Mouse (Mus musculus) layer of hippocampus, postnatal 36 days (tissue): Measurements from ENCODE around the gene Syngr2. TPM values are rescaled to one million over a fixed set of nuclear protein-coding genes. Genes with fewer than 3 reads are reported as not detected.
A peak's percentile ranks its signal among the peaks of the same experiment; 100 is the strongest.
"Not testable (repeated sequence)": the region's sequence is repeated elsewhere in the genome, so short reads cannot be mapped to it uniquely, and the experiment has no call there.

Experiments
- DNase-seq, 2 experiments: peaks; one replicate each; pipeline ENCODE4 v3.0.0; 2022
- total RNA-seq, 2 experiments: library from RNA; stranded (reverse); gene quantifications; 2 replicates each; pipeline ENCODE4 v1.2.3; 2021

Syngr2 gene
- total RNA-seq, 2 experiments from 2014 or later = 10.4 to 16.9 TPM

DNA sequence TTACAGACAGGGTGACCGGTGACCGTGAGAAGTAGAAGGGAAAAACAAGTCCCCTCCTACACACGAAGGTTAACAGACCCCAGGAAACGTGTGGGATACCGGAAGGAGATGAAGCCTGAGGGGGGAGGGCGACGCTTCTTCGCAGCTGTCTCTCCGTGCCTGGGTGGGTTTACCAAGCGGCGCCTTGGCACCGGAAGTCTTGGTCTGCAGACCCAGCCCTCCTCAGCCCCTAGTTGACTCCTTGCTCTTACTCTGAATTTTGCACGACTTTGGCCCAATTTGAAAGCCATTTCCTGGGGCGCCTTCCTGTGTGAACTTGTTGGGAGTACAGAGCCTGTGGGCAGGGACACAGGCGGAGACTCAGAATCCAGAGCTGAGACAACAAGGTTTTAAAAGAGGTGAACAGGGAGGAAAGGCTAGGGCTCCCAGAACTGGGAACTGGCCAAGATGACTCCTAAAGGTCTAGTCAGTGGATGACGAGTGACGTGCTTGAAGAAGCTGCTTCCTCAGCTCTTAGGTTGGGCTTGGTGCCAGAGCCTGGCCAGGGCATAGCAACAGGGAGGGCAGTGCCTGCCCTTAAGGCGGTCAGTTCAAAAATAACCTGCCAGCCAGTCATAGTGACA, 28.2 kb upstream of the Syngr2 start:
- DNase-seq = no peak

DNA sequence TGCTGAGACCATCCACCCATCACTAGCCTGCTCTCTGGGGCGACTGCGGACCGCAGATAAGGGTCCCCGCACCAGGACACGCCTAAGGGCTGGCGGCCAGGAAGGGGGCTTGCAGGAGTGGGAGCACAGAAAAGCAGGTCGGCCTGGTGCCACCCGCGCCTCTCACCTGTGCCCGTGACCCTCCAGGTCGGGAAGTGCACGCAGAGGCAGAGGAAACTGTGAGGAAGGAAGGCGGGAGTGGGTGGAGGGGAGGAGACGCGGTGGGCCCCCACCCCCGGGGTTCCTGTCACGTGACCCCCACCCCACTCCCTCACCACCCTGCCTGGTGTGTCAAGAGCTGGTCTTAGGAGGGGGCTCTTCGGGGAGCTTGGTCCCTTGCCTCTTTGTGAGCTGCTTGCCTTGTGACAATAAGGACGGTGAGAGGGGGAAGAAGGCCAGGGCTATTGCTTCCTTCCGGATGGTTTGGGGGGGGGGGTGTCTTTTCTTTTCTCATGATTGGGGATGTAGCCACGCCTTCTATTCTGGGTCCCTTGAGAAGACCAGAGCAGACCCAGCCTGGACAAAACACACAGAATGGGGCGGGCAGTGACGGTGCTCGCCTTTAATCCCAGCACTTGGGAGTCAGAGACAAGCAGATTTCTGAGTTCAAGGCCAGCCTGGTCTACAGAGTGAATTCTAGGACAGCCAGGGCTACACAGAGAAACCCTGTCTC, 27.3 kb upstream of the Syngr2 start, which contains the start of the genes Tmc8 and Tmc6:
Gene Tmc8 (plus strand): TSS at position 84 of the 712 bp plus-strand sequence.
Gene Tmc6 (minus strand): TSS at position 206 of the 712 bp plus-strand sequence.
- no peak for DNase-seq

DNA sequence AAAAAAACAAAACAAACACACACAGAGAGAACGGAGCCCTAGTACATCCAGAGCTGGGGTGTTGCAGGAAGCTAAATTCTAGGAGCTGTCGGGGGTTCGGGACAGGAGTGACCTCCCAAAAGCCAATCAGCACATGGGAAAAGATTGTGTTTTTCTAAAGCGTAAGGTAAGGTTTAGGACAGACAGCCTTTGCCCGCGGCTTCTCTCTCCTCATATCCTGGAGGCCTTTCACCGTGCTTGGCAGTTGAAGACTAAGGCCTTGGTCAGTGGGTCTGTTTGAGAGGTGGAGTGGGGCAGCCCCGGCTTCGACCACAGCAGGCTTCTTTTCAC, 26.8 kb upstream of the Syngr2 start:
- DNase-seq = no peak

DNA sequence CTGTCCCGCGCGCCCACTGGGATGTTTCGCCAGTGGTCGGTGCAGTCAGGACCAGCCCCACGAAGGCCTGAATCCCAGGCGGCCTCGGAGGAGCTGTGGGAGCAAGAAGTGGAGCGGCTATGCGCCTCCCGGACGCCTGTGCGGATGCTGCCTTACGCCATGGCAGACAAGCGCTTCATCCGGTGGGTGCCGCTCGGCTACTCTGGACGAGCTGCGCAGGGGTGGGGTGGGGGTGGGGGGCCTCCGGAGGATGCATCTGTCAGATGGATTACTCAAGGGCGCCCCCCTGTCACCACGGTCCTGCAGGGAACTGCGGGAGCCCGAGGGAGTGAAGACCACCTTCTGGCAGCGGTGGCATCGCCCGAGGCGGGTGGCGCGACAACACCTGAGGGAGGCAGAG, 26.4 kb upstream of the Syngr2 start:
- peak in 1 of 2 experiments; percentile 42 for DNase-seq

DNA sequence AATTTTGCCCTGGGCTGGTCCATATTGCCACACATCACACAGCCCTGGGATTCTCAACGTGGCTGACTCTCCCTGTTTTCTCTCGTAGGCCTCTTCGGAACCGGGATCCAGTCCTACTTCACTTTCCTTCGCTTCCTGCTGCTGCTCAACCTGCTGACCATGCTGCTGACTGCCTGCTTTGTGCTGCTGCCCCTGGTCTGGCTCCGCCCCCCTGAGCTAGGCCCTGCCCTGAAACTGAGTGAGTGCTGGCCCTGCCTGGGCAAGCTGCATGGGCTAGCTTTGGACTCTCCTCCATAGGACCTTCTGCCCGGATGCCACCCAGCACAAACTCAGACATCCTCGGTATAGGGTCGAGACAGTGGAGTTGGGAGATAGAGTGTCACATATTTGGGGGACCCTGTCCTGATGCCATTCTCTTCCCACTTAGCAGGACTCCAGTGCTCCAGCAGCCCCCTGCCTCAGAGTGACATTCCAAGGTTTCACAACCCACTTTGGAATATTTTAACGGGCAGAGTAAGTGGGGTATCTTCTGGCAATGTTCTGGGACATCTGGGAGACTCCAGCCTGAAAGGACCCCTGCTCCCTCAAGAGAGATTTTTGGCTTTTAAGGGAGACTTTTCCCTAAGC, 25.7 kb upstream of the Syngr2 start:
- DNase-seq = no peak

DNA sequence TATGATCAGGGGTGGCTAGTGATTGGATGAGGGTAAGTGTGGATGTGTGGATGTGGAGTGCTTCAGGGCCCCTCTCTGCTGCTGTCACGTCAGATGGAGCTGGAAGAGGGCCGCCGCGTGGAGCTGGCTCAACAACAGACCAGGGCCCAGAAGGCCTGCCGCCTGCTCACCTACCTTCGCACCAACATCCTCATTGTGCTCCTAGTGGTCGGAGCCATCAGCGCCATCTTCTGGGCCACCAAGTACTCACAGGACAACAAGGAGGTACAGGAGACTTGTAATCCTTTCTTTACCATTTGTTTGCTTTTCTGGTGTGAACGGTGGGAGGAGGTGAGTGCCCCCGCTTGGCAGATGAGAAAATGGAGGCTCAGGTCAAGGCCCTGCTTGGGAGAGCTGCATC, 23.2 kb upstream of the Syngr2 start:
- no peak for DNase-seq

DNA sequence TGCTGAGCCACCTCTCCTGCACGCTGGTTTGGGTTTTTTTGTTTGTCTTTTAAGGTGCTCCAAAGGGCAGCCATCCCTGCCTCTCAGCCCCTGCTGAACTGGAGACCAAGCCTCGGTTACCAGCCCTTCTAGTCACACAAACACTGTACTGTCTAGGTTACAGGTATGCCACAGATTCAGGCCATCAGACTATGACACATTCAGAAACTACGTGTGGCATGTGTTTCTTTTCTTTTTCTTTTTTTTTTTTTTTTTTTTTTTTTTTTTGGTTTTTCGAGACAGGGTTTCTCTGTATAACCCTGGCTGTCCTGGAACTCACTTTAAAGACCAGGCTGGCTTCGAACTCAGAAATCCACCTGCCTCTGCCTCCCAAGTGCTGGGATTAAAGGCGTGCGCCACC, 21.0 kb upstream of the Syngr2 start:
- not testable (repeated sequence) for DNase-seq

DNA sequence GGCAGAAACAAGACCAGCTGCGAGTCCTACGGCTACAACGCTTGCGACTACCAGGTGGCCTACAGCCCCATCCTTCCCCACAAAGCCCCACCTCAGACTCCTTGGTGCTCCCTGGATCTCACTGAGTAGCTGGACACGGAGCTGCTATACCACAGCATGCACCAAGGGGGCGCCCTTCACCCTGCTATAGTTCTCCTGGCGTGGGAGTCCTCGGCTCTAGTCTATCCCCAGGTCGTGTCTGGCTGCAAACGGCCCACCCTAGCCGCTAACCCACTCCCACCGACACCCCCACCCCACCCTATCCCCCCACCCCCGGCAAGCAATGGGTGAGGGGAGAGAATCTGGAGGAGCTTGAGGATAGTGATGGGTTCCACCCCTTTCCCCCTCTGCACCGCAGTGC, 19.2 kb upstream of the Syngr2 start:
- DNase-seq = peak in 1 of 2 experiments; percentile 55

DNA sequence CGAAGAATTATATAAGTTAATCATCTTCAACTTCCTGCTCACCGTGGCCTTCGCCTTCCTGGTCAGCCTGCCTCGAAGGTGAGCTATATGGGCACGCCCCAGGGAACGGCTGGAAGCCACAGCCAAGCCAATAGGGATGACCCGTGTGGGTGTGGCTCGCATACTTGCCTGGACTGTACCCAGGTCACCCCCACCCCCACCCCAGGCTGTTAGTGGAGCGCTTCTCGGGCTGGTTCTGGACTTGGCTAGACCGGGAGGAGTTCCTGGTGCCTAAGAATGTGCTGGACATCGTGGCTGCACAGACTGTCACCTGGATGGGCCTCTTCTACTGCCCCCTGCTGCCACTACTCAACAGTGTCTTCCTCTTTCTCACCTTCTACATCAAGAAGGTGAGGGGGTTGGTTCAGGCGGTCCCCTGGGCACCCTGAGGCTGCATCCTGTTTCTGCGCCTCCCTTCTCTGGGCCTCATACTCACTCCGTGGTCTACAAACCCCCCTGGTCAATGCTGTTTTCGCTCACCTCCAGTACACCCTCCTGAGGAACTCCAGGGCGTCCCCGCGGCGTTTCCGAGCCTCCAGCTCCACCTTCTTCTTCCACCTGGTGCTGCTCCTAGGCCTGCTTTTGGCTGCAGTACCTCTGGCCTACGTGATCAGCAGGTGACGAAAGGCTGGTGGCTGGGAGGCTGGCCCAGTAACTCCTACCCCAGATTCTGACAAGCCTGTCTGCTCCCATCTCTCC, 18.6 kb upstream of the Syngr2 start:
- no peak for DNase-seq

DNA sequence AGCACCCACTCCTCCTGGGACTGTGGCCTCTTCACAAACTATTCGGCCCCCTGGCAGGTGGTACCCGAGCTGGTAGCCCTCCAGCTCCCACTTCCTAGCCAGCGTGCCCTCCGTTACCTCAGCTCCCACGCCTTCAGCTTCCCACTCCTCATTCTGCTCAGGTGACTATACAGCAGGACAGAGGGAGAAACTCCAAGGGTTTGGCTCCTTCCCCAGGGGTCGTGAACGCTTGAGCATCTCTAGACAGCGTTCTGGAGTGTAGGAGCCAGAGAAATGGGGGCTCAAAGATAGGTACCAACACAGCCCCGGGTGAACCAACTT, 18.1 kb upstream of the Syngr2 start:
- no peak for DNase-seq

DNA sequence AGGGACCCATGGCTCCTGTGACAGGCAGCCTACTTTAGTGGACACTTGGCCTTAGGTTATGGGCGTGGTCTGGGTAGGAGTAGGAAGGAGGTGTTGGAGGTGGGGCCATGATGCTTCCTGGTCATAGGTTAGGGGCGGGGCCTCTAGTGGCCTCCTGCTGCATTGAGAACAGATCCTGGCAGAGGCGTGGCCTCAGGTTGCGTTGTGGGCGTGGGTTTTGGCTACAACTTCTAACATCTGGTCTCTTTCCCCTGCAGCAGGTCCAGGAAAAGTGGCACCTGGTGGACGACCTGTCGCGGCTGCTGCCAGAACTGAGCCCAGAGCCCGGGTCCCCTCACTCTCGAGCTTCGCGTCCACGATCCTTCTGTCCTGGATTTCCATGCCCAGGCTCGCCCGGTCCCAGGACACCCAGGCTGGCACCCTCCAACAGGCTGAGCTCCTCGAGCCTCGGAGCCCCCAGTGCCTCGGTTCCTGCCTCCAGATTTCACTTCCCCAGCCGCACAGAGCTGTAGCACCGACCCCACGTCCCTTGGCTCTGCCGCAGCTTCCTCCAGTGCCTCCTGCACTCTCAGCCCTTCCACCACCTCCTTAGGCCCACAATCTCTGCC, 17.1 kb upstream of the Syngr2 start:
- no peak for DNase-seq

DNA sequence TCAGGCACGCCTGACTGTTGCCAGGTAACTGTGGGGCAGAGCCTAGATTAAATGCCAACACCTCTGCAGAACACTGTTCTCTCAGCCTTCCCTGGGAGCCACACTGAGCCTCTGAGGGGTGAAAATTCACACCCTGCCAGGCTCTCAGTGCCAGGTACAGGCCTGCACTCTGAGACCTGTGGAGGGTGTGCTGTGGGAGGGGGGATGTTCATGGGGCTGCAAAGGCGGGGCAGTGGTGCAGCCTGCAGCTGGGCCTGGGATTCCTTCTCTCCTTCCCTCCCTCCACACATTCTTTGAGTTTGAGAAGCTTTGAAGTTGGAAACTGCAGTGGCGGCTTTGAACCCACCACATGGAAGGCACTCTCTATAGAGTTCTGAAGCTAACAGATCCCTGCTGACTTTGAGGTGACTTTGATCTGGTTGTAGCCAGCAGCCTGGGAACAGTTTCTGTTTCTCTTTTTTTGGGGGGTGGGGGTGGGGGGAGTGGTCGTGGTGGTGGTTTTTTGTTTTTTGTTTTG, 15.4 kb upstream of the Syngr2 start:
- no peak for DNase-seq

DNA sequence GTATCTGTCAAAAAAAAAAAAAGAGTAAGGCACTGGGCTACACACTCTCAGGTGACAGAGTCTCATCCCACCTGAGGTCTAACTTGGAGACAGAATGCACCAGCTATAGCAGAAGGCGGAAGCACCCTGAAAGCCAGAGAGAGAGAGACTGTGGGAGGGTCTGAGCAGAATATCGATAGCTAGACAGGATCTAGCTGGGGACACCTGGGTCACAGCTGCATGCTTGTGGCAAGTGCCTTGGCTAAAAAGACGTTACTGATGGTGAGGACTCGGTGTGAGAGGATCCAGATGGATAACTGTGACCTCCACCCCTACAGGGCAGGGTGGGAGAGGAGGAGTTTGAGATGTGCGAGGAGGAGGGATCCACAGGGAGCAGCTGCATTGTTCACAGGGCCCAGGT, 12.5 kb upstream of the Syngr2 start:
- DNase-seq = no peak

DNA sequence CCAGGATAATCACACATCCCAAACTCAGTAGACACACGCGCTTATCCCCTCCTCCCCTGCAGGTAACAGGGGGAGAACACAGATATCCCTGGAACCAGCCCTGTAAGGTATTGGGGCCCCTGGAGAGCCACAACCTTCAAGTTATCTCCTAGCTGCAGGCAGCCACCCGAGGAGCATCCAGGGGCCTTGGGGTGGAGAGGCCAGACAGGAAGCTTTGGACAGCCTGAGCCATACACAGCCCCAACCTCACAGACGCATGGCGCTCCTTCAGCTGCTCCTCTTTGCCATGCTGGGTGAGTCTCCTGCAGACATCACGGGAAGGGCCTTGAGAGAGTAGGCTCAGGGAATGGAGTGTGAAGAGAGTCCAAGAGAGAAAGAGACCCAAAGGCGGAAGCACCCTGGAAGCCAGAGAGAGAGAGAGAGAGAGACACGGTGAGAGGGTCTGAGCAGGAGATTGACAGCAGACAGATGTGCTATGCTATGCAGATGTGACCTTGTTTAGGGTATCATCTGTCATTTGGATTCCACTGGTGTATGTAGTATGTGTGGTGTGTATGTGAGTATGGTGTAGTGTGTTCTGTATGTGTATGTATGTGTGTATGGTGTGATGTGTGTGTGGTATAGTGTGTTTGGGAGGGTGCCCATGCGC, 11.8 kb upstream of the Syngr2 start, which contains the start of gene 6030468B19Rik:
Gene 6030468B19Rik (plus strand): TSS at position 150 of the 649 bp plus-strand sequence.
- DNase-seq = no peak

DNA sequence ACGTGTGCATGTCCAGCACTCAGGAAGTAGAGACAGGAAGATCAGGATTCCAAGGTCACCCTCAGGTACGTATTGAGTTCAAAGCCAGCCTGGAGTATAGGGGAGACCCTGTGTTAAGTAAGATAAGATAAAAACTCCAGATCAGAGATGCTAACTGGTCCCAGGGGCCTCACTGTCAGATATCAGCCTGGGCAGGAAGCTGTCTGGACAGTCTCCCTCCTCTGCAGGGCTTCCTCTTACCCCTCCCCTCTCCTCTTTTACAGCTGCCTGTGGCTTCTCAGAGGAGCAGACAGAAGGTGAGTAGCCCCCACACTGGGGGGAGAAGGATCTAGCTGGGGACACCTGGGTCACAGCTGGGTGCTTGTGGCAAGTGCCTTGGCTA, 11.3 kb upstream of the Syngr2 start:
- DNase-seq = no peak

DNA sequence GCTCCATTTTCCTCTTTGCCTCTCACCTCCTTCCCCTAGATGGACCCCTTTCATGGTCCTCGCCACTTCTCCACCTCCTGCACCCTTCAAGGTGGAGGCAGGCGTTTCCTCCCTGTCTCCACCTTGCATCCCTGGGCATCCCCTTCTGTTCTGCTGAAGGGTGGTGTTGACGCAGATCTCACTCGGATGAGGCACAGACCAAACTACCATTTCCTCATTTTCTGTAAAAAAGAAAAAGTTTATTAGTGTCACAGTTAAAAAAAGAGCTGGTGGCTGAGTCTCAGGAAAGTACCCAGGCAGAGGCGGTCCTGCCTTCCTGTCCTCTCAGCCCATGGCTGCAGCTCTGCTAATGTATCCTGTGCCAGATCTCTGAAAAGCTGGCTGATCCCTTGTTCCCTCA, 10.3 kb upstream of the Syngr2 start:
- no peak for DNase-seq

DNA sequence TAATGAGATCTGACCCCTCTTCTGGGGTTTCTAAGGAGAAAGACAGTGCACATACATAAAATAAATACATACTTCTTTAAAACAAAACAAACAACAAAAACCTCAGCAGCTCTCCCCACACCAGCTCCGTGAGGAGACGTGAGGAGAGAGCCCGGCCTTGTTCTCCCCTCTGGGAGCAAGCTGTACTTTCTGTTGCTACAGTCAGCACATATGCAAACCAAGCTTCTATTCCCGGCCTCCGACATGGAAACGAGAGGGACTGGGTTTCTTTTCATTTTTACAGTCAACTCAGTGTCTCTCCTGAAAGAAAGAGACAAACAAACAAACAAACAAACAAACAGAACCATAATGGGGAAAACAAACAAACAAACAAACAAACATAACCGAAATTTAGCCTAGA, 9.4 kb upstream of the Syngr2 start:
- DNase-seq = no peak

DNA sequence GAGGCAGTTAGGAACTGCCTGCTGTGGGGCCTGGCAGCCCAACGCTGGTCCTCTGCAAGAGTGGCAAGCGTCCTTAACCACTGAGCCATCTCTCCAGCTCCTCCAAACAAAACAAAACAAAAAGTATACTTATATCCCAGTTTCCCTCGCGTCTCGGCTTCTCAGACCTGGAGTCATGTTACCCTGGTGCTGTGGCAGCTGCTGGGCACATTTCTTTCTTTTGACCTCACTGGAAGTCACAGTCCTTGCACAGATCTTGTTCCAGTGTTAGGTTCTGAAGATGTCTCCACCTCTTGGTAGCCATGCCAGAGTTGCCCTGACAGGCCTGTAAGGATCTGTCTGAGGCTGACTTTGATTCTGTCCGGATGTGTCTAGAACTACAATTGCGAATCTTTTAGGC, 7.8 kb upstream of the Syngr2 start:
- DNase-seq = no peak

DNA sequence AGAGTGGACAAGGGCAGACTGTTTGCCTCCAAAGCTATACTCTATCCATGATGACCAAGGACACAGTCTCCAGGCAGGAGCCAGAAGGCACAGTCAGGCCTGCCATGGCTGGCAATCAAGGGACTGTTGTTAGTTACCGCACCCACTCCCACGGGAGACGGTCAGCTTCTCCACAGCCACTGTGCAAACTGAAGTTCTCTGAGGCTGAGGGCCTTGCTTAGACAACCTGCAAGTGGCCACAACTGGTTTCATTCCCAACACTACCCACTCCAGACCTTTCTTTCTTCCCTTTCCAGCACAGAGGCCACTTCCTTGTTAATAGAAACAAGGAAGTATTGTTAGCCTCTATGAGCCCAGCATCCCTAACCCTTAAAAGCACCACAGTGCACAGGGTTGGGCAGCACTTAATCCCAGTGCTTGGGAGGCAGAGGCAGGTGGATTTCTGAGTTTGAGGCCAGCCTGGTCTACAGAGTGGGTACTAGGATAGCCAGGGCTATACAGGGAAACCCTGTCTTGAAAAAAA, 6.2 kb upstream of the Syngr2 start:
- no peak for DNase-seq

DNA sequence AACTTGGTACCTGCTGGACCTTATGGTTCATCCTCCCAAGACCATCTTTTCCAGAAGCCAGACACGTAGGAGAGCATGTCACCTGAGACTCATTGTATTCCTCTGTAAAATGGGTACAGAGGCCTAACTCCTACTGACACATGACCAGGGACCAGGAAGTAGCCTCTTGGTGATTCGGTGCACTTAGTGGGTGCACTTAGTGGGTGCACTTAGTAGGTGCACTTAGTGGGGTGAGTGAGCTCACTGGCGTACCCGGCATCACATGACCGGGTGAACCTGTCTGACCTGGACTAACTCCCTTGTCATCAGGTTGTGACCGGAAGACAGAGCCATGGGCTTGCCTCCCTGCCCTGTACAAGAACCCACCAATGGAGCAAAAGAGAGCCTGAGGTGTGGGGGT, 2.7 kb upstream of the Syngr2 start:
- DNase-seq = no peak

DNA sequence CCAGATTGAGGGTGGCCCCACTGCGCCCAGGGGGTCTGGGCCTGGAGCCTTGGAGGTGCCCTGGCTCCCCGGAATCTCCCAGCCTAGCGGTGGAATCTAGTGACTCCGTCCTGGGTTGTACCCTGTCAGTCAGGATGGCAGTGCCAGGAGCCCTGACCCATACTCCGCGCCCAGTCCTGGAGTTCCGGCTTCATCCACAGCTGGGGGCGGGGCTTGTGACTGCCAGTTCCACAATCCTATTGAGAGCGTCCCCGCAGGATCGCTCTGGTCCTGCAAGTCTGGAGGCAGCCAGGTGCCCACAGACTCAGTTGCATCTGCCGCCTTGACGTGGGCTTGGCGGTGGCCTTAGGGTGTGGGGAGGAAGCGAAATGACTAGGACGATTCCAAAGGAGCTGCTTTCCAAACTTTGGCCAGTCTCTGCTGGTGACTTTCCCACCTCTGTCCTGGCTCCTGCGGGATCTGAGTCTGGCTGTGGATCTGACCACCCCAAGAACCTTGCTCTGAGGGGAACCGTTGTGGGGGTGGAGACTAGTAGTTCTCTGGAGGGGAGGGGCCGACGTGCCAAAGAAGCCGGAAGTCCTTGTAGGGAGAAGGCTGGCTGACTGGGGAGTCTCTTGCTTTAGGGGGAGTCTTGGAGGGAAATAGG, 1.1 kb downstream of the Syngr2 start:
- peak; percentile 50 to 54 for DNase-seq
